Mouse (Mus musculus) intestine, embryonic 16.5 days (tissue): ENCODE measurements at regions not wholly inside any gene's neighbourhood (a gene's known extent, or its start where the extent isn't known, plus 50 kb on each side); places are given as distances from the start of the nearest gene placed in this dataset.

Experiments
- ATAC-seq: fragments of 200-750 bp; cut with Nextera tagmentation; 2 replicates; pipeline ENCODE4 v1.8.0; 2017; ENCODE audit warnings: moderate TSS enrichment, moderate library complexity
- H3K27ac ChIP-seq: fragments of 300-500 bp; sonication (generic); 2 replicates; pipeline ENCODE4 v1.5.1; 2014; ENCODE audit warnings: mild to moderate bottlenecking, low read length
- H3K27me3 ChIP-seq: fragments of 300-500 bp; sonication (generic); replicated peaks from 2 replicates; pipeline ENCODE4 v1.6.1; 2014; ENCODE audit warnings: low read length, control low read depth, mixed read lengths; ENCODE audit not compliant: control insufficient read depth, insufficient read depth
- H3K36me3 ChIP-seq: fragments of 300-500 bp; sonication (generic); 2 replicates; pipeline ENCODE4 v1.6.1; 2014; ENCODE audit warnings: low read length, control low read depth; ENCODE audit not compliant: control insufficient read depth, insufficient read depth
- H3K4me1 ChIP-seq: fragments of 300-500 bp; sonication (generic); 2 replicates; pipeline ENCODE4 v1.6.1; 2014; ENCODE audit warnings: low read length, control low read depth, mixed read lengths; ENCODE audit not compliant: control insufficient read depth, insufficient read depth
- H3K4me2 ChIP-seq: fragments of 300-500 bp; sonication (generic); 2 replicates; pipeline ENCODE4 v1.6.1; 2014; ENCODE audit warnings: low read depth, low read length, control low read depth
- H3K4me3 ChIP-seq: fragments of 300-500 bp; sonication (generic); 2 replicates; pipeline ENCODE4 v1.5.1; 2014; ENCODE audit warnings: mild to moderate bottlenecking, low read length
- H3K9ac ChIP-seq: fragments of 300-500 bp; sonication (generic); 2 replicates; pipeline ENCODE4 v1.6.1; 2014; ENCODE audit warnings: low read depth, low read length
- H3K9me3 ChIP-seq: fragments of 300-500 bp; sonication (generic); 2 replicates; pipeline ENCODE4 v1.6.1; 2016; ENCODE audit warnings: low read length, control low read depth; ENCODE audit not compliant: control insufficient read depth
- WGBS: fragments of 180-500 bp; shearing (Covaris S2); extraction: QIAGEN DNeasy Blood & Tissue Kit; methylation state at CpG from one replicate; pipeline ENCODE4 v1.1.7; 2014; 5-methylcytosine and 5-hydroxymethylcytosine counted together

GRCm38 (mm10) chr4:142856626-142857025 is 356.2 kb downstream of the Prdm2 start:
- Histone ChIP-seq H3K27ac (no peak overlapping the region), H3K4me3 (no peak overlapping the region), H3K9ac (no peak overlapping the region), H3K36me3 (no peaks in the 10 kb centered on the region), H3K4me2 (no peak overlapping the region), H3K9me3 (no peaks in the 10 kb centered on the region), H3K27me3 (no peaks in the 10 kb centered on the region), H3K4me1 (no peaks in the 10 kb centered on the region)
- WGBS: 60% methylated on average over 6 of the region's 6 CpGs
- peak; percentile 31; the same call in 1 of the 2 replicates for ATAC-seq

DNA sequence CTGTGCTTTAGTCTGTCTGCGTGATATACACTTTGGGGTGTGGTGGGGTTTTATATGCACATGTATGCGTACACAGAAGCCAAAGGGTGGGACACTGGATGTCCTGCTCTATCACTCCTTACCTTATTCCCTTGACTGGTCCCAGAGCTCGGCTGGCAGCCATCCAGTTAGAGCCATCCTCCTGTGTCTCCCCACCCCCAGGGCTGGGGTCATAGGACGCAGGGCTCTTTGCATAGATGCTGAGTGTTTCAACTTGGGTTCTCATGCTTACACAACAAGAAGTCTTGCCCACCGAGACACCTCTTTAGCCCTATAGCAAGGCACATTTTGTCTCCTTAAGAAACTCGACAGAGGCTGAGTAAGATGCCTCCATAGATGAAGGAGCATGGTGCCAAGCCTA is 357.2 kb downstream of the Prdm2 start:
- ATAC-seq: no peak
- Histone ChIP-seq H3K4me2 (no peak overlapping the region), H3K4me3 (no peak overlapping the region), H3K27ac (no peak overlapping the region), H3K4me1 (no peaks in the 10 kb centered on the region), H3K9me3 (no peaks in the 10 kb centered on the region), H3K27me3 (no peaks in the 10 kb centered on the region), H3K9ac (no peak overlapping the region), H3K36me3 (no peaks in the 10 kb centered on the region)
- 87% methylated on average over 6 of the region's 6 CpGs for WGBS

GRCm38 (mm10) chr4:142853924-142854323 is 358.9 kb downstream of the Prdm2 start:
- H3K4me1 ChIP-seq: no peaks in the 10 kb centered on the region
- no peaks in the 10 kb centered on the region for H3K36me3 ChIP-seq
- H3K4me2 ChIP-seq: no peak overlapping the region
- H3K27ac ChIP-seq: no peak overlapping the region
- no peak for ATAC-seq
- WGBS: 86% methylated on average over 15 of the region's 15 CpGs
- H3K9me3 ChIP-seq: no peaks in the 10 kb centered on the region
- H3K27me3 ChIP-seq: no peaks in the 10 kb centered on the region
- H3K9ac ChIP-seq: no peak overlapping the region
- no peak overlapping the region for H3K4me3 ChIP-seq

GRCm38 (mm10) chr4:142845066-142845696 is 367.6 kb downstream of the Prdm2 start:
- Histone ChIP-seq H3K36me3 (no peaks in the 10 kb centered on the region), H3K4me1 (no peaks in the 10 kb centered on the region; the same call in 1 of the 2 replicates), H3K27me3 (no peaks in the 10 kb centered on the region), H3K4me2 (no peak overlapping the region), H3K4me3 (no peak overlapping the region), H3K9me3 (no peaks in the 10 kb centered on the region), H3K9ac (no peak overlapping the region), H3K27ac (no peak overlapping the region)
- 47% methylated on average over 6 of the region's 6 CpGs for WGBS
- peak; percentile 44; the same call in 1 of the 2 replicates for ATAC-seq

DNA sequence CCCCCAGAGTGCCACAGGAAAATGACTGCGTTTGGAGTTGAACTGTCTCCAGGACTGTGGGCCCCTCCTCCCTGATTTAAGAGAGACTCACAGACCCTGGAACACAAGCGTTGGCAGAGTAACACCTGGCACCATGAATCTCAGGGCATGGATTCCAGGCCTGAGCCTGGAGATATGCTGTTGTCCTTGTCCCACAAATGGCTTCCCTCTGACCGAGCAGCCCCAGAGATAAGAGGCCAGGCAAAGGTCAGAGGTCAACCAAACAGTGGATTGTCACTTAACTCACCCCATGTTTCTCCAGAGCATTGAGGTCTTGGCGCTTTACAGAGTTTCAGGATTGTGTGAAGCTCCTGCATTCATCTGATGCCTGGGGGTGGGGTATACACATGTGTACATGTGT is 373.3 kb downstream of the Prdm2 start:
- Histone ChIP-seq H3K27ac (no peak overlapping the region), H3K36me3 (no peaks in the 10 kb centered on the region), H3K9me3 (no peaks in the 10 kb centered on the region), H3K4me2 (no peak overlapping the region), H3K9ac (no peak overlapping the region), H3K4me3 (no peak overlapping the region), H3K4me1 (peaks cover 5% of the 10 kb centered on the region), H3K27me3 (no peaks in the 10 kb centered on the region)
- whole genome bisulfite sequencing: 35% methylated on average over 4 of the region's 4 CpGs
- ATAC-seq: peak; percentile 15; the same call in 1 of the 2 replicates

- 55% methylated on average over 4 of the region's 4 CpGs for WGBS
- peak; percentile 72 for ATAC-seq
Measured at GRCm38 (mm10) chr4:142838363-142838964, 374.3 kb downstream of the Prdm2 start.

DNA sequence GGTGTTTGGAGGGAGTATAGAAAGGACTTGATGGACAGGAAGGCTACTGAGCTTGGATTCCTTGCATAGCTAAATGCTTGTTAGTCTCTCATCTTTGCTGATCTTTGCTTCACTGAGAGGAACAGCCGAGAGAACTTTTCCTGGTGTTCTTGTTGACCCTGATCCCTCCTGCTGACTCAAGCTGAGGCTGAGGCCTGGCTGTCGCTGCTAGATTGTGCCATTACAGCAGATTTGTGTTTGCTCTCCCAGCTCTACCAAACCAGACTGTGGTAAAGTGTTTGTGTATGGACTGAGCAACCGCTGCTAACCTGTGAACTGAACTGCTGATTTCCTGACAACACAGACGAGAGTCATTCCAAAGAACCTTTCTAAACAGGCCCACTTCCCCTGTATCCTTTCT is 375.2 kb downstream of the Prdm2 start:
- H3K36me3 ChIP-seq: no peaks in the 10 kb centered on the region
- no peak; the same call in 1 of the 2 replicates for ATAC-seq
- WGBS: 61% methylated on average over 4 of the region's 4 CpGs
- H3K27me3 ChIP-seq: no peaks in the 10 kb centered on the region
- no peak overlapping the region for H3K27ac ChIP-seq
- no peak overlapping the region for H3K4me3 ChIP-seq
- H3K9me3 ChIP-seq: no peaks in the 10 kb centered on the region
- H3K9ac ChIP-seq: no peak overlapping the region
- H3K4me2 ChIP-seq: no peak overlapping the region
- peaks cover 5% of the 10 kb centered on the region for H3K4me1 ChIP-seq

More at GRCm38 (mm10) chr4:142838363-142838964, 374.3 kb downstream of the Prdm2 start:
- Histone ChIP-seq H3K36me3 (no peaks in the 10 kb centered on the region), H3K9ac (no peak overlapping the region), H3K4me2 (no peak overlapping the region), H3K9me3 (no peaks in the 10 kb centered on the region), H3K27me3 (no peaks in the 10 kb centered on the region), H3K4me1 (peaks cover 5% of the 10 kb centered on the region), H3K4me3 (no peak overlapping the region), H3K27ac (peak overlapping the region; percentile 21; the same call in 1 of the 2 replicates)

- H3K4me2 ChIP-seq: no peak overlapping the region
- 75% methylated on average over 7 of the region's 7 CpGs for WGBS
- H3K4me1 ChIP-seq: no peaks in the 10 kb centered on the region; the same call in 1 of the 2 replicates
- H3K36me3 ChIP-seq: no peaks in the 10 kb centered on the region
- no peak overlapping the region for H3K9ac ChIP-seq
- H3K27ac ChIP-seq: no peak overlapping the region
- no peaks in the 10 kb centered on the region for H3K27me3 ChIP-seq
- H3K9me3 ChIP-seq: no peaks in the 10 kb centered on the region
- no peak overlapping the region for H3K4me3 ChIP-seq
- no peak for ATAC-seq
Measured at GRCm38 (mm10) chr4:142829711-142830110, 383.1 kb downstream of the Prdm2 start.

DNA sequence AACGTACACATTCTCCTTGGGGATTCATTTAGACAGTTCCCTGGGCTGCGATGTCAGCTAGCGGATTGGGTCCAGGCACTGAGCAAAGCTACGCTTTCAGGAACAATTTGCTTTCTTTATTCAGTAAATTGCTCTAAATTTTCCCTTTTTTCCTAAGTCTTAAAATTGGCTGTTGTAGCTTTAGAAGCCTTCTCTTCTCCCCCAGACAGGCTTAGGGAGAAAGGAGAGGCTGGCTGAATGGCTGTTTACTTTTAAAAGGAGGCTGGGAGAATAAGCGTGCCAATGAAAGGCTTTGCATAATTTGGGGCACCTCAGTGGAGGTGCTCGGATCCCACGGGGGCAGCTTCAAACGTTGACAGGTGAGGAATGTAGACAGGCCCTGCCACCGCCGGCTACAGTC is 383.8 kb downstream of the Prdm2 start:
- Histone ChIP-seq H3K4me2 (no peak overlapping the region), H3K9me3 (no peaks in the 10 kb centered on the region), H3K36me3 (no peaks in the 10 kb centered on the region), H3K27ac (no peak overlapping the region), H3K4me3 (no peak overlapping the region), H3K9ac (no peak overlapping the region), H3K27me3 (no peaks in the 10 kb centered on the region), H3K4me1 (no peaks in the 10 kb centered on the region; the same call in 1 of the 2 replicates)
- ATAC-seq: no peak
- WGBS: 32% methylated on average over 10 of the region's 10 CpGs
